Mouse (Mus musculus) thymus, adult 2 months (tissue): Measurements from ENCODE around the gene Agbl4. TPM values are rescaled to one million over a fixed set of nuclear protein-coding genes. Genes with fewer than 3 reads are reported as not detected.
"Not testable (repeated sequence)": the region's sequence is repeated elsewhere in the genome, so short reads cannot be mapped to it uniquely, and the experiment has no call there.

Experiments used
- DNase-seq: peaks from one replicate; pipeline ENCODE4 v3.0.0; 2021
- H3K27ac ChIP-seq: fragments of 200-500 bp; 2 replicates; pipeline ENCODE4 v1.5.1; 2012; ENCODE audit warnings: low read length, control low read depth; ENCODE audit not compliant: control insufficient read depth, insufficient read depth
- H3K27me3 ChIP-seq: fragments of 200-500 bp; 2 replicates; pipeline ENCODE4 v1.6.1; 2012; ENCODE audit warnings: mild to moderate bottlenecking, low read length, moderate library complexity, mixed read lengths; ENCODE audit not compliant: control insufficient read depth, insufficient read depth
- H3K36me3 ChIP-seq: fragments of 200-500 bp; 2 replicates; pipeline ENCODE4 v1.6.1; 2012; ENCODE audit warnings: mild to moderate bottlenecking, low read length, moderate library complexity; ENCODE audit not compliant: control insufficient read depth, insufficient read depth
- H3K4me1 ChIP-seq: fragments of 200-500 bp; replicated peaks from 2 replicates; pipeline ENCODE4 v1.6.1; 2012; ENCODE audit warnings: low read length; ENCODE audit not compliant: control insufficient read depth, insufficient read depth
- H3K4me3 ChIP-seq: fragments of 200-500 bp; 2 replicates; pipeline ENCODE4 v1.5.1; 2012; ENCODE audit warnings: mild to moderate bottlenecking, low read length, control low read depth, moderate library complexity; ENCODE audit not compliant: control insufficient read depth, insufficient read depth
- CTCF ChIP-seq: fragments of 200-500 bp; IDR thresholded peaks from 2 replicates; pipeline ENCODE4 v1.5.1; 2012; ENCODE audit warnings: mild to moderate bottlenecking, control low read depth, low read length, moderate library complexity, borderline replicate concordance; ENCODE audit not compliant: control insufficient read depth, poor library complexity, insufficient read depth; ENCODE audit errors: extremely low read depth
- POLR2A ChIP-seq: fragments of 200-500 bp; IDR thresholded peaks from 2 replicates; pipeline ENCODE4 v1.6.1; 2012; ENCODE audit warnings: mild to moderate bottlenecking, low read length, control low read depth, moderate library complexity; ENCODE audit not compliant: control insufficient read depth, poor library complexity, insufficient read depth; ENCODE audit errors: extremely low read depth
- whole genome bisulfite sequencing: fragments of 180-500 bp; shearing (Covaris S2); methylation state at CpG from one replicate; pipeline ENCODE4 v1.1.7; 2018; 5-methylcytosine and 5-hydroxymethylcytosine counted together
- polyA plus RNA-seq: library from polyadenylated mRNA; depleted of rRNA; stranded (reverse); fragments of >200 nt; gene quantifications from 2 replicates; pipeline ENCODE4 v1.2.3, GENCODE M21; 2012

The Agbl4 gene
- polyA plus RNA-seq, 1 experiment: 0.07 TPM

- WGBS: 64% methylated on average over 3 of the region's 3 CpGs
- no peak overlapping the region for H3K4me3 ChIP-seq
- H3K4me1 ChIP-seq: no peaks in the 10 kb centered on the region
- no peak overlapping the region for H3K27ac ChIP-seq
- H3K36me3 ChIP-seq: no peaks in the 10 kb centered on the region
- H3K27me3 ChIP-seq: no peaks in the 10 kb centered on the region
- TF ChIP-seq POLR2A (no peak), CTCF (no peak)
- no peak for DNase-seq
Observed at GRCm38 (mm10) chr4:111136217-111137147, 739.0 kb downstream of the Agbl4 start.

GRCm38 (mm10) chr4:111147748-111148147 is 750.3 kb downstream of the Agbl4 start:
- Histone ChIP-seq H3K36me3 (no peaks in the 10 kb centered on the region), H3K4me1 (no peaks in the 10 kb centered on the region), H3K27ac (no peak overlapping the region), H3K4me3 (no peak overlapping the region), H3K27me3 (no peaks in the 10 kb centered on the region)
- 87% methylated on average over 1 of the region's 1 CpGs for WGBS
- DNase-seq: no peak
- TF ChIP-seq POLR2A: no peak
- no peak for TF ChIP-seq CTCF

GRCm38 (mm10) chr4:111155859-111156258 is 758.4 kb downstream of the Agbl4 start:
- Histone ChIP-seq H3K36me3 (no peaks in the 10 kb centered on the region), H3K4me3 (no peak overlapping the region), H3K4me1 (no peaks in the 10 kb centered on the region), H3K27ac (no peak overlapping the region), H3K27me3 (no peaks in the 10 kb centered on the region)
- no peak for DNase-seq
- TF ChIP-seq POLR2A (no peak), CTCF (no peak)
- 87% methylated on average over 1 of the region's 1 CpGs for WGBS

- Histone ChIP-seq H3K27me3 (no peaks in the 10 kb centered on the region), H3K4me3 (no peak overlapping the region), H3K36me3 (no peaks in the 10 kb centered on the region), H3K27ac (no peak overlapping the region), H3K4me1 (no peaks in the 10 kb centered on the region)
- no peak for DNase-seq
- WGBS: 98% methylated on average over 2 of the region's 2 CpGs
- TF ChIP-seq CTCF (no peak), POLR2A (no peak)
Observed at GRCm38 (mm10) chr4:111181478-111181877, 784.0 kb downstream of the Agbl4 start.

GRCm38 (mm10) chr4:111200100-111200499 is 802.6 kb downstream of the Agbl4 start:
- Histone ChIP-seq H3K4me1 (no peaks in the 10 kb centered on the region), H3K36me3 (no peaks in the 10 kb centered on the region), H3K27me3 (no peaks in the 10 kb centered on the region), H3K4me3 (no peak overlapping the region), H3K27ac (no peak overlapping the region)
- 68% methylated on average over 2 of the region's 2 CpGs for WGBS
- no peak for DNase-seq
- TF ChIP-seq POLR2A (no peak), CTCF (no peak)

GRCm38 (mm10) chr4:111215191-111215762 is 817.8 kb downstream of the Agbl4 start:
- 72% methylated on average over 3 of the region's 3 CpGs for WGBS
- Histone ChIP-seq H3K4me3 (no peak overlapping the region), H3K4me1 (no peaks in the 10 kb centered on the region), H3K27me3 (no peaks in the 10 kb centered on the region), H3K27ac (no peak overlapping the region), H3K36me3 (no peaks in the 10 kb centered on the region)
- no peak for TF ChIP-seq POLR2A
- TF ChIP-seq CTCF: no peak
- no peak for DNase-seq

- H3K27me3 ChIP-seq, H3K36me3 ChIP-seq, H3K4me1 ChIP-seq, DNase-seq, H3K27ac ChIP-seq, H3K4me3 ChIP-seq: not testable (repeated sequence)
- 85% methylated on average over 1 of the region's 1 CpGs for WGBS
Observed at GRCm38 (mm10) chr4:111219030-111219429, 821.6 kb downstream of the Agbl4 start.

- 93% methylated on average over 9 of the region's 9 CpGs for WGBS
- DNase-seq, H3K4me1 ChIP-seq, H3K4me3 ChIP-seq, H3K36me3 ChIP-seq, H3K27ac ChIP-seq, H3K27me3 ChIP-seq: not testable (repeated sequence)
Observed at GRCm38 (mm10) chr4:111219543-111219942, 822.1 kb downstream of the Agbl4 start.
